Mouse (Mus musculus) cortical plate, adult 2 months (tissue): ENCODE results near the gene Gng13. TPM values are rescaled to one million over a fixed set of nuclear protein-coding genes. Genes with fewer than 3 reads are reported as not detected.
A peak's percentile ranks its signal among the peaks of the same experiment; 100 is the strongest.
"Not testable (repeated sequence)": the region's sequence is repeated elsewhere in the genome, so short reads cannot be mapped to it uniquely, and the experiment has no call there.

Experiments used
- H3K27ac ChIP-seq: fragments of 200-500 bp; 2 replicates; pipeline ENCODE4 v1.5.1; 2012; ENCODE audit warnings: low read length, control low read depth, inconsistent platforms; ENCODE audit not compliant: insufficient read depth
- H3K4me1 ChIP-seq: fragments of 200-500 bp; 2 replicates; pipeline ENCODE4 v1.6.1; 2011; ENCODE audit warnings: low read length; ENCODE audit not compliant: control insufficient read depth, insufficient read depth
- H3K4me3 ChIP-seq: fragments of 200-500 bp; 2 replicates; pipeline ENCODE4 v1.5.1; 2011; ENCODE audit warnings: mild to moderate bottlenecking, low read length, control low read depth; ENCODE audit not compliant: insufficient read depth
- CTCF ChIP-seq: fragments of 200-500 bp; IDR thresholded peaks from 2 replicates; pipeline ENCODE4 v1.5.1; 2011; ENCODE audit warnings: mild to moderate bottlenecking, control low read depth, low read length; ENCODE audit not compliant: insufficient read depth; ENCODE audit errors: extremely low read depth
- POLR2A ChIP-seq: fragments of 200-500 bp; IDR thresholded peaks from 2 replicates; pipeline ENCODE4 v1.6.1; 2011; ENCODE audit warnings: mild to moderate bottlenecking, low read length, control low read depth; ENCODE audit not compliant: insufficient read depth; ENCODE audit errors: extremely low read depth
- polyA plus RNA-seq: library from polyadenylated mRNA; depleted of rRNA; stranded (reverse); fragments of >200 nt; gene quantifications from 2 replicates; pipeline ENCODE4 v1.2.3, GENCODE M21; 2012

Gene Gng13
- polyA plus RNA-seq, 1 experiment = 438 TPM

DNA sequence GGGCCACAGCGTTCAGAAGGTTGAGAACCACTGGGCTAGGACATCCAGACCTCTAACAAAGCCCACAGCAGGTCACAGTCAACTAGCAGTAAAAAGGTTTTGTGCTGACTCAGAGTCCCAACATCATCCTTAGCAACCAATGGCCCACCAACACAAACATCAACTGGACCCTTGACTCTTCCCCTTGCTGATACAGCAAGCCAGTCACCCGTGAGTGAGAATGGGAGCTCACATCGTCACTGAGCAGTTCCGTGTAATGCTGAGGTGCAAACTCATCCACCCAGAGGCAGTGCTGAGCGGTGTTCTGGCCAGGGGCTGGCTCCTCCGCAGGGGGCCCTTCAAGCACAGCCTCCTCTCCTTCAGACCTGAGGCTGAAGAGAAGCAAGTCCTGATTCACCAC, 8.3 kb downstream of the Gng13 start:
- Histone ChIP-seq H3K4me1 (peaks cover 2% of the 10 kb centered on the region; the same call in 1 of the 2 replicates), H3K27ac (no peak overlapping the region), H3K4me3 (no peak overlapping the region)
- TF ChIP-seq POLR2A (no peak), CTCF (no peak)

DNA sequence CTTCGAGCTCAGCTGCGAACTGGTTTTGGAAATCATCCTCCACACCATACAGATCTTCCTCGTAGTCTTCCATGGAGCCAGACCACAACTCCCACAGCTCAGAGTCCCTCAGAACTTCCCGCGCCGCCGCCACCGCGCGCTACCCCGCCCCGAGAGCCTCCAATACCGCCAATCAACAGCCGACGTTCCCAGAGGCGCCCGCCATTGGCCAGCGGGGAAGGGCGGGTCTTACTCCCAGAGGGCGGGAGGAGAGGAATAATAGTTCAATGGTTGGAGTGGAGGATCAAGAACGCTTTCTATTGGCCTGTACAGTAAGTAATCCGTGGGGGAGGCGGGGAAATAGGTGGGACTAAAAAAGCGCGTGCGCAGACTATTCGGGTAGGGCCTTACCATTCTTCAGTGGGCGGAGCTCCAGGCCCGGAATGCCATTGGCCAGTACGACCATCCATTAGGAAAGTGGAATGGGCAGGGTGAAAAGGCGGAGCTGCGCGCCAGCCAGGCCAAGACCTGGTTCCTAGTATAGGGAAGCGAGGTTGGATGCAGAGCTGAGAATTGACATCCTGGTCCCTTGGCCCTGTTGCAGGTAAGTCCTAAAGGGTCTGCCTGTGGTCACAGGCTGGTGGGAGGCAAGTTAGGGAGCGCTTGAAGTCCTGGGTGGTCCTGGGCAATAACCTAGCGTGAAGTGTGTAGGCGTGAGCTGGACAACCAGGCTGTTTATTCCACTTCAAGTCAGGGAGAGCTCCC, 10.5 kb downstream of the Gng13 start, which contains the start of the genes Chtf18 and Rpusd1:
Chtf18 (minus strand) TSS at position 155 of the 744 bp plus-strand sequence.
Rpusd1 (plus strand) TSS at position 406 of the 744 bp plus-strand sequence.
- peaks cover 2% of the 10 kb centered on the region; the same call in 1 of the 2 replicates for H3K4me1 ChIP-seq
- no peak within 1 kb of the TSS for H3K27ac ChIP-seq
- TF ChIP-seq CTCF = no peak
- TF ChIP-seq POLR2A = peak; percentile 96
- peak within 1 kb of the TSS; percentile 58 for H3K4me3 ChIP-seq

DNA sequence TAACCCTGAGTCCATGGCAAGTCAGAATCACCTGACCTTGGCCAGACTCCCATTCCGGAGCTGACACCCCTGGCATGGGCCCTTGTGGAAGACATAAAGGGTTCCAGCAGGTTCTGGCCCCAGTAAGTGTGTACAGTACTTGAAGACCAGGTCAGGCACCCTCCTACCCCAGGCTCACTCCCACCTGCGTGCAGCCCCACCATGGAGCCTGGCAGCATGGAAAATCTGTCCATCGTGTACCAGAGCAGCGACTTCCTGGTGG, 11.0 kb downstream of the Gng13 start:
- Histone ChIP-seq H3K4me3 (peak overlapping the region; percentile 58), H3K27ac (no peak overlapping the region), H3K4me1 (peaks cover 2% of the 10 kb centered on the region; the same call in 1 of the 2 replicates)
- TF ChIP-seq POLR2A (no peak), CTCF (no peak)

DNA sequence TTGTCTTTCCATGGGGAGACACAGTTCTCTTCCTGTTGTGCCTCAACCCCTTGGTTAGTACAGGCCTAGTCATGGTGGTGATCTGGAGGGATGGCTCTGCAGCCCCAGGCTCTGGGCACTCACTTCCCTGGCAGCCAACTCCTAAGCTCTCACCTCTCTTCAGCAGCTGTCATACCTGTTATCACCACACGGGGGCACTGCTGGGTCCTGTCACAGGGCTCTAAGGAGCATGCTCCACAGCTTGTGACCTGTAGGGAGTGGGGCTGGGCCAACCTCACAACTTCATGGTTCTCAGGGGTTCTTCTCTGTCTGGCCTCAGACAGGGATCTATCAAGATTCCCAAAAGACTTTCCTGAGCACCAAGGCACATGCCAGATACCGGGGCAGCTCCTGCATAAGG, 15.1 kb downstream of the Gng13 start:
- no peak overlapping the region for H3K27ac ChIP-seq

DNA sequence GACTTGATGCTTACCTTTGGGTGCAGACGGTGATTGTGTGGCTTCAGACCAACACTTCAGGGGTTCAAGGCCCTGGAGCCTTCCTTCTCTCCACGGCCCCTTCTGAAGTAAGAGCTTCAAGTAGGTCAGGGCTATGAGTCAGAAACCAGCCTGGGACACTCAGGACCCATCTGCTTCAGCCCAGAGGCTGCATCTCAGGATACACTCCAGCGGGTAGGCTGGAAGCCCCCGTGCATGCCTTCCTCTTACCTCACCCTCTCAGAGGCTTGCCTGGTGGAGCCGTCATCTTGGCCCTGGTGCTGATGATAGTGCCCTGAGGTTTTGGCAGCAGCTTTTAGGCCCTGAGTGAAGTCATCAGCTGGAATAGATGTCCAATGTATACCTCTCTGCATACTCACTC, 18.3 kb downstream of the Gng13 start:
- TF ChIP-seq CTCF = no peak
- TF ChIP-seq POLR2A = no peak
- H3K4me3 ChIP-seq = no peak overlapping the region

More for the DNA sequence above, 15.1 kb downstream of the Gng13 start:
- H3K4me3 ChIP-seq = no peak overlapping the region
- TF ChIP-seq POLR2A (no peak), CTCF (peak; percentile 91)
- peaks cover 2% of the 10 kb centered on the region; the same call in 1 of the 2 replicates for H3K4me1 ChIP-seq

DNA sequence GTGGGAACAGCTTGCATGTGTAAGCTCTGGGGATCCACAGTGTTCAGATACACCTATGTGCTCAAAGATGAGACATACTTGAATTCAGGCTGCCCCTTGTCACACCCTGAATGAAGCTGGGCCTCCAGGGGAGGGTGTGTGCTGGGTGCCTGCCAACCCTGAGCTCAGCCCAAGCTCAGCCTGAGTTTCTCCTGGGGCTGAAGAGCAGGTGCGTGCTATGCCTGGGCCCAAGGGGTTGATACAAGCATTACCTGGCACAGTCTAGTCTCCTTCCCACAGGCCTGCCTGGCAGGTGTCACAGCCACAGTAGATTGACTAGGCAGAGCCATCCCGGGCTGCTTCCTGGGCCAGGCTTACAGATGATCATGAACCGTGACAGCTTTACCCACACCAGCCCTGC, 18.8 kb downstream of the Gng13 start, which contains the start of gene Mslnl:
Mslnl (plus strand) TSS at position 298 of the 400 bp plus-strand sequence.
- Histone ChIP-seq H3K4me1 (no peaks in the 10 kb centered on the region), H3K27ac (no peak within 1 kb of the TSS), H3K4me3 (no peak within 1 kb of the TSS)
- TF ChIP-seq CTCF (no peak), POLR2A (no peak)

More for the DNA sequence above, 18.3 kb downstream of the Gng13 start:
- Histone ChIP-seq H3K27ac (no peak overlapping the region), H3K4me1 (no peaks in the 10 kb centered on the region)

DNA sequence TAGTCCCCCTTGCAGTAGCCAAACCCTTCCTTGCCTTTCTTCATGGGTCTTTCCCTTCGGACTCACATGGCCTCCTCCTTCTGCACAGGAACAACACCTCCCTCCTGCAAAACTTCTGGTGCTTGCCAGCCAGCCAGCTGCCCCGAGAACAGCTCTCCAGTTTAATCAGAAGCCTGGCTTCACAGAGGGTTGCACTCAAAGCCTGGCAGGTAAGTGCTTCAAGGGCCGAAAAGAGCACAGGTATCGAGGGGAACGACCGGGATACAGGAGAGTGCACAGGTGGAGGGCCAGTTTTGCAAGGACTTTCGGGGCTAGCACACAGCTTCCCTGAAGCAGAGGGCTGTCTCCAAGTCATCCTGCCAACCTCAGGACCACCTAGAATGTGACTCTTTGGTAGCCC, 21.9 kb downstream of the Gng13 start:
- Histone ChIP-seq H3K4me1 (no peaks in the 10 kb centered on the region), H3K27ac (no peak overlapping the region), H3K4me3 (no peak overlapping the region)
- TF ChIP-seq CTCF (no peak), POLR2A (no peak)

DNA sequence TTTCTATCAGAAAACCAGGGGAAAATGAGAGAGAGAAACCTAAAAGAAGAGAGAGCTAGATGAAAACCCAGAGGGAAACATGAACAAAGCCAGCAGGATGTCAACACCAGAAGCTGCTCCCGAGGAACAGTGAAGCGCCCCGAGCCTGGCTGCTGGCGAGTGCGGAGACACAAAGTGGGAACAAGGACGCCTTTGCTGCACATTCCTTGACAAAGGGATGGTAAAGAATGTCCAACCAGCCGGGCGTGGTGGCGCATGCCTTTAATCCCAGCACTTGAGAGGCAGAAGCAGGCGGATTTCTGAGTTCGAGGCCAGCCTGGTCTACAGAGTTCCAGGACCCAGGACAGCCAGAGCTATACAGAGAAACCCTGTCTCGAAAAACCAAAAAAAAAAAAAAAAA, 24.5 kb downstream of the Gng13 start:
- not testable (repeated sequence) for H3K4me1 ChIP-seq, H3K4me3 ChIP-seq, H3K27ac ChIP-seq

DNA sequence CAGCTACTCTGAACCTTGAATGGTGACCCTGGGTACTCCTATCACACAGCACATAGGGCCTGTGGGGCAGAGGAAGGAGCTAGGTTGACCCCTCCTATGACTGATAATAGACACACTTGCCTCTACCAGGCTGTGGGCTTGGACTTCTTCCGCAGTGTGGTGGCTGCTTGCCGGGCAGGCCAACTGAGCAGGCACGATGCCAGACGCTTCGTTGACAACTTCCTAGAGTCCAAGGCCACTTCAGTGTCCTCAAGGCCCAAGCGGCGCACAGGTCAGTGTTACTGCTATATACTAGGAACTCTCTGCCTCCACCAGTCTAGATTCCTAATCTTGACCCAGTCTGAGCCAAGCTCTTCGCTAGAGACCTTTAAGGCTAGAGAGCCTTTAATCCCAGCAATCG, 26.9 kb downstream of the Gng13 start:
- no peak for TF ChIP-seq POLR2A
- TF ChIP-seq CTCF = no peak

DNA sequence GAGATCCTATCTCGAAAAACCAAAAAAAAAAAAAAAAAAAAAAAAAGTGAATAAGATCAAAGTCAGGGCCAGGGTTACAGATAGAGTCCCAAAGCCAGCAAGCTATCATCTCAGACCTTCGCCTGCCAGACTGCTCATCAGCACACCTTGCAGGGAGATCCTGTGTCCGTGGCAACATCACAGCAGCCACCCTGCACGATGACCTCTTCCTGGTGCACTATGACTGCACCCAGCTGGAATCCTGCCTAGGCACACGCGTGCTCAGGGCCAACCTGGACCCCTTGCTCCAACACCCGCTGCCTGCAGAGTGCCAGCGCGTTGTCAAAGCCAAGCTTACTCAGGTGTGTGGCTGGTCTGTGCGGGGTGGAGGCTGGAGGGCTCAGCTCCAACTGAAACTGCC, 27.3 kb downstream of the Gng13 start:
- no peak for TF ChIP-seq POLR2A
- no peaks in the 10 kb centered on the region for H3K4me1 ChIP-seq
- H3K27ac ChIP-seq = no peak overlapping the region
- no peak overlapping the region for H3K4me3 ChIP-seq

More for the DNA sequence above, 26.9 kb downstream of the Gng13 start:
- no peaks in the 10 kb centered on the region for H3K4me1 ChIP-seq
- no peak overlapping the region for H3K4me3 ChIP-seq
- no peak overlapping the region for H3K27ac ChIP-seq
